Mouse (Mus musculus): ENCODE measurements around the gene Galnt18.

GRCm38 (mm10) chr7:111778789-111779503 lies 831 bp downstream of the Galnt18 start:
- TF ChIP-seq CTCF (IDR thresholded peaks at IDR 0.05; ENCODE audit: low read depth, low read length) (no peak), POLR2A (IDR thresholded peaks at IDR 0.05; ENCODE audit: borderline replicate concordance, low read depth, low read length) (no peak)
